Mouse (Mus musculus) liver, embryonic 12.5 days (tissue): ENCODE data around the gene Gm4141. TPM values are rescaled to one million over a fixed set of nuclear protein-coding genes. Genes with fewer than 3 reads are reported as not detected.
"Not testable (repeated sequence)": the region's sequence is repeated elsewhere in the genome, so short reads cannot be mapped to it uniquely, and the experiment has no call there.

Experiments
- ATAC-seq: fragments of 200-750 bp; cut with Nextera tagmentation; 2 replicates; pipeline ENCODE4 v1.8.0; 2017; ENCODE audit warnings: moderate number of reproducible peaks, mild to moderate bottlenecking, moderate library complexity
- H3K27ac ChIP-seq: fragments of 300-500 bp; sonication (generic); 2 replicates; pipeline ENCODE4 v1.5.1; 2016; ENCODE audit warnings: mild to moderate bottlenecking
- H3K27me3 ChIP-seq: fragments of 300-500 bp; sonication (generic); replicated peaks from 2 replicates; pipeline ENCODE4 v1.6.1; 2016; ENCODE audit warnings: mild to moderate bottlenecking, moderate library complexity
- H3K36me3 ChIP-seq: fragments of 300-500 bp; sonication (generic); 2 replicates; pipeline ENCODE4 v1.6.1; 2016; ENCODE audit warnings: mild to moderate bottlenecking, moderate library complexity
- H3K4me1 ChIP-seq: fragments of 300-500 bp; sonication (generic); 2 replicates; pipeline ENCODE4 v1.6.1; 2016
- H3K4me2 ChIP-seq: fragments of 300-500 bp; sonication (generic); 2 replicates; pipeline ENCODE4 v1.6.1; 2016; ENCODE audit warnings: mild to moderate bottlenecking, moderate library complexity
- H3K4me3 ChIP-seq: fragments of 300-500 bp; sonication (generic); 2 replicates; pipeline ENCODE4 v1.5.1; 2016; ENCODE audit warnings: mild to moderate bottlenecking, moderate library complexity
- H3K9ac ChIP-seq: fragments of 300-500 bp; sonication (generic); 2 replicates; pipeline ENCODE4 v1.6.1; 2016; ENCODE audit warnings: mild to moderate bottlenecking, moderate library complexity
- H3K9me3 ChIP-seq: fragments of 300-500 bp; sonication (generic); replicated peaks from 2 replicates; pipeline ENCODE4 v1.6.1; 2016; ENCODE audit warnings: mild to moderate bottlenecking, moderate library complexity
- WGBS: fragments of 180-500 bp; shearing (Covaris S2); methylation state at CpG from one replicate; pipeline ENCODE4 v1.1.7; 2016; ENCODE audit not compliant: insufficient replicate concordance; 5-methylcytosine and 5-hydroxymethylcytosine counted together
- polyA plus RNA-seq: library from polyadenylated mRNA; unstranded; fragments of >200 nt; fragmentation: Nextera tagmentation; extraction: Ambion mirVana; gene quantifications from 2 replicates; pipeline ENCODE4 v1.2.1, GENCODE M21; 2016

The Gm4141 gene
- polyA plus RNA-seq: not detected in 2 replicates

DNA sequence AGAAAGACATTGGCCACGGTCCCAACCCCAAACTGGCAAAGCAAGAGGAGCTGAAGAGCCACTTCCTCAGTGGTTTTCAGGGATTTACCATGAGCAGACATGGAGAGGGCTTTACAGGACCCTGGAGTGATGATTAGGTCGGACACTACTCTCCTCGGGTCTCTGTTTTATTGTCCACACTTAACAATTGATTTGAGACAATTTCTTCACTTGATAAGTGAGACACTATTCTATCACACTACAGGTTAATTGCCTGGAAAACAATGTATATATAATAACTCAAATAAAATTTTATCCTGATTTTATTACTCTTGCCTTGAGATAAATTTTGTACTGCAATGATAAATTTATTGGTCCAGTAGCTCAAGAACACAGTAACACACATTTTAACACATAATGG, at the start of gene Gm4141:
Gene Gm4141 (minus strand): TSS at position 101 of the 400 bp plus-strand sequence.
- not testable (repeated sequence) for H3K4me1 ChIP-seq, H3K36me3 ChIP-seq, ATAC-seq, H3K4me2 ChIP-seq, H3K27me3 ChIP-seq, H3K9me3 ChIP-seq, H3K4me3 ChIP-seq, H3K27ac ChIP-seq, H3K9ac ChIP-seq
- WGBS: no CpG with 5 or more reads among the region's 3 CpGs

DNA sequence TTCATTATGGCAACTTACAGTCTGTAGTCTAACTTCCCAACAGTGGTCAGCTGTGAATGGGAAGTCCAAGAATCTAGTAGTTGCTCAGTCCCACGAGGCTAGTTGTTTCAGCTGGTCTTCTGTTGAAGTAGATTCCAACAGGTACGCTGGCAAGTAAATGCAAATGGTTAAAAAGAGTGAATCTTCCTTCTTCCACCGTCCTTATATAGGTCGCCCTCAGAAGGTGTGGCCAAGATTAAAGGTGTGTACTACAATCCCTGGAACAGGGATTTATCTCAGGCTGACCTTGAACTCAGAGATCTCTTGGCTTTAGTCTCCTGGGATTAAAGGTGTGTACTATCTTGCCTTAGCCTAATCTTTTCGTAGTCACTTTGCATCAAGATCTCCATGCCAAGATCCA, 22.9 kb upstream of the Gm4141 start, which contains the start of gene Gm4513:
Gene Gm4513 (minus strand): TSS at position 101 of the 400 bp plus-strand sequence.
- not testable (repeated sequence) for H3K27ac ChIP-seq, H3K4me2 ChIP-seq, H3K36me3 ChIP-seq, H3K9ac ChIP-seq, H3K4me1 ChIP-seq, H3K9me3 ChIP-seq, H3K4me3 ChIP-seq, ATAC-seq, H3K27me3 ChIP-seq
- WGBS: 67% methylated on average over 3 of the region's 5 CpGs

DNA sequence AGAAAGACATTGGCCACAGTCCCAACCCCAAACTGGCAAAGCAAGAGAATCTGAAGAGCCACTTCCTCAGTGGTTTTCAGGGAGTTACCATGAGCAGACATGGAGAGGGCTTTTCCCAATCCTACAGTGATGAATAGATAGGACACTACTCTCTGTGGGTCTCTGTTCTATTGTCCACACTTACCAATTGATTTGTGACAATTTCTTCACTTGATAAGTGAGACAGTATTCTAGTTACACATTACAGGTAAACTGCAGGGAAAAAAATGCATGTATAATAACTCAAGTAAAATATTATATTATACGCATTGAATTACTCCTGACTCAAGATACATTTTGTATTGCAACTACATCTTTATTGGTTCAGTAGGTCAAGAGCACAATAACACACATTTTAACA, 30.4 kb downstream of the Gm4141 start, which contains the start of gene Gm5726:
Gene Gm5726 (minus strand): TSS at position 101 of the 400 bp plus-strand sequence.
- not testable (repeated sequence) for ATAC-seq, H3K27ac ChIP-seq, H3K9ac ChIP-seq, H3K4me3 ChIP-seq, H3K9me3 ChIP-seq, H3K4me2 ChIP-seq, H3K4me1 ChIP-seq, H3K27me3 ChIP-seq, H3K36me3 ChIP-seq
- no CpG with 5 or more reads among the region's 1 CpGs for WGBS

DNA sequence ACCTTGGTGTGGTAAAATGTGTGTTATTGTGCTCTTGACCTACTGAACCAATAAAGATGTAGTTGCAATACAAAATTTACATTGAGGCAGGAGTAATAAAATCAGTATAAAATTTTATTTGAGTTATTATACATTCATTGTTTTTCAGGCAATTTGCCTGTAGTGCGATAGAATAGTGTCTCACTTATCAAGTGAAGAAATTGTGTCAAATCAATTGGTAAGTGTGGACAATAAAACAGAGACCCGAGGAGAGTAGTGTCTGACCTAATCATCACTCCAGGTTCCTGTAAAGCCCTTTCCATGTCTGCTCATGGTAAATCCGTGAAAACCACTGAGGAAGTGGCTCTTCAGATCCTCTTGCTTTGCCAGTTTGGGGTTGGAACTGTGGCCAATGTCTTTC, 42.5 kb downstream of the Gm4141 start, which contains the start of gene Vmn1r104:
Gene Vmn1r104 (plus strand): TSS at position 301 of the 400 bp plus-strand sequence.
- not testable (repeated sequence) for H3K9me3 ChIP-seq, ATAC-seq, H3K4me3 ChIP-seq, H3K4me1 ChIP-seq, H3K36me3 ChIP-seq, H3K27me3 ChIP-seq, H3K9ac ChIP-seq, H3K27ac ChIP-seq, H3K4me2 ChIP-seq
- WGBS: no CpG with 5 or more reads among the region's 3 CpGs

Other genes starting within 250 kb of the Gm4141 start
- gene Gm4133, start 242.2 kb downstream of the Gm4141 start, polyA plus RNA-seq: not detected in 2 replicates
- not detected in 2 replicates for gene Gm5728, start 200.8 kb downstream of the Gm4141 start, polyA plus RNA-seq
- not detected in 2 replicates for gene Vmn1r100, start 158.3 kb downstream of the Gm4141 start, polyA plus RNA-seq
- not detected in 2 replicates for gene Vmn1r101, start 133.6 kb downstream of the Gm4141 start, polyA plus RNA-seq
- gene Gm10670, start 101.3 kb downstream of the Gm4141 start, polyA plus RNA-seq: not detected in 2 replicates
- gene Vmn1r103, start 65.7 kb downstream of the Gm4141 start, polyA plus RNA-seq: not detected in 2 replicates
- gene Vmn1r104, start 42.4 kb downstream of the Gm4141 start, polyA plus RNA-seq: not detected in 2 replicates
- not detected in 2 replicates for gene Gm5726, start 30.5 kb downstream of the Gm4141 start, polyA plus RNA-seq
- gene Gm4513, start 22.8 kb upstream of the Gm4141 start, polyA plus RNA-seq: not detected in 2 replicates
- gene Vmn1r107, start 92.7 kb upstream of the Gm4141 start, polyA plus RNA-seq: not detected in 2 replicates
- not detected in 2 replicates for gene Vmn1r111, start 127.0 kb upstream of the Gm4141 start, polyA plus RNA-seq
- not detected in 2 replicates for gene Gm10668, start 154.4 kb upstream of the Gm4141 start, polyA plus RNA-seq
- not detected in 2 replicates for gene Vmn1r112, start 194.9 kb upstream of the Gm4141 start, polyA plus RNA-seq
- gene Vmn1r113, start 211.0 kb upstream of the Gm4141 start, polyA plus RNA-seq: not detected in 2 replicates
- gene Vmn1r114, start 235.9 kb upstream of the Gm4141 start, polyA plus RNA-seq: not detected in 2 replicates